In genomic region chr4:98098663-98099062, GRCm38 (mm10) we compare ENCODE assay signal across 14 mouse cellular contexts.
DNase-seq lines count a peak whose midpoint lies in the region; ATAC-seq and TF ChIP-seq lines count a peak whose summit lies in the region.
"Had no signal": no experiment of that assay in that cellular context is flagged by ENCODE, and none has a peak within 500 bp of the region (broad histone marks: within the 10 kb centered on the region; RNA-seq: fewer than 3 reads in every experiment).

No protein-coding gene starts in this region.

- H3K4me3 ChIP-seq in heart, embryonic 14.5 days (ENCODE audit: control insufficient read depth in 1 of 2, insufficient read depth in 1 of 2, low read depth in 1 of 2, low read length in 2 of 2): no peak overlapping the region
- H3K4me3 ChIP-seq in stomach, embryonic 14.5 days (ENCODE audit: low read depth, low read length): no peak overlapping the region
- no peak overlapping the region for H3K4me3 ChIP-seq in stomach, postnatal 0 days (ENCODE audit: low read depth, low read length)
- H3K4me3 ChIP-seq in limb, embryonic 14.5 days (replicated peaks; ENCODE audit: low read length): no peak overlapping the region
- H3K4me3 ChIP-seq in stomach, embryonic 15.5 days (replicated peaks): no peak overlapping the region
- H3K4me3 ChIP-seq: erythroblast, embryonic 14.5 days had no signal

- H3K27ac ChIP-seq in heart, embryonic 14.5 days (replicated peaks in 1 of 2; ENCODE audit: control insufficient read depth in 1 of 2, insufficient read depth in 1 of 2, low read depth in 2 of 2, low read length in 2 of 2): peak overlapping the region; percentile 45 to 55; a peak in 1 of 4 replicates
- H3K27ac ChIP-seq in stomach, embryonic 14.5 days (ENCODE audit: low read length): peak overlapping the region; percentile 15; the same call in 1 of the 2 replicates
- no peak overlapping the region for H3K27ac ChIP-seq in stomach, postnatal 0 days (replicated peaks)
- H3K27ac ChIP-seq in limb, embryonic 14.5 days (replicated peaks; ENCODE audit: low read depth, low read length): no peak overlapping the region
- no peak overlapping the region for H3K27ac ChIP-seq in stomach, embryonic 15.5 days

- H3K4me1 ChIP-seq in heart, embryonic 14.5 days (ENCODE audit: control insufficient read depth in 2 of 2, insufficient read depth in 2 of 2, low read length in 2 of 2): peaks cover 16 to 30% of the 10 kb centered on the region in 2 experiments
- peaks cover 3% of the 10 kb centered on the region; the same call in 1 of the 2 replicates for H3K4me1 ChIP-seq in stomach, embryonic 14.5 days (ENCODE audit: control insufficient read depth, insufficient read depth, low read length)
- no peaks in the 10 kb centered on the region for H3K4me1 ChIP-seq in stomach, postnatal 0 days (replicated peaks; ENCODE audit: control insufficient read depth, insufficient read depth)
- H3K4me1 ChIP-seq in limb, embryonic 14.5 days (ENCODE audit: control insufficient read depth, insufficient read depth, low read length): peaks cover 42% of the 10 kb centered on the region
- 0 out of 2 replicates have a peak, but pooled peaks cover 6% of the 10 kb centered on the region for H3K4me1 ChIP-seq in stomach, embryonic 15.5 days

- ATAC-seq in heart, embryonic 14.5 days (ENCODE audit: insufficient number of reproducible peaks, insufficient read depth, low FRiP score, low read depth): 0 out of 2 replicates have a peak, but pooled peaks have one; percentile 61
- no peak for ATAC-seq in stomach, embryonic 14.5 days (ENCODE audit: insufficient number of reproducible peaks, insufficient read depth, low FRiP score, low read depth)
- ATAC-seq in stomach, postnatal 0 days (ENCODE audit: low FRiP score, low TSS enrichment): no peak
- peak; percentile 28; the same call in 1 of the 2 replicates for ATAC-seq in limb, embryonic 14.5 days (ENCODE audit: low FRiP score, low read depth)
- ATAC-seq in stomach, embryonic 15.5 days (ENCODE audit: insufficient read depth, low FRiP score, low read depth): peak; percentile 66; the same call in 1 of the 2 replicates
- ATAC-seq: inflammation-experienced regulatory T-cells, adult 6 months had no signal

- no peak overlapping the region for H3K4me2 ChIP-seq in heart, embryonic 14.5 days (ENCODE audit: low read length)
- no peak overlapping the region for H3K4me2 ChIP-seq in stomach, embryonic 14.5 days (replicated peaks; ENCODE audit: low read depth, low read length)
- H3K4me2 ChIP-seq in stomach, postnatal 0 days (replicated peaks; ENCODE audit: low read depth): no peak overlapping the region
- H3K4me2 ChIP-seq in limb, embryonic 14.5 days (replicated peaks; ENCODE audit: low read depth, low read length, severe bottlenecking): no peak overlapping the region
- no peak overlapping the region for H3K4me2 ChIP-seq in stomach, embryonic 15.5 days
- H3K4me2 ChIP-seq: lung, embryonic 14.5 days had no signal

- no peak for TF ChIP-seq CTCF in stomach, postnatal 0 days (IDR thresholded peaks at IDR 0.05; ENCODE audit: low read depth)

- TF ChIP-seq EP300 in stomach, postnatal 0 days (optimal IDR thresholded peaks at IDR 0.05): no peak

- no peak overlapping the region for H3K9ac ChIP-seq in heart, embryonic 14.5 days (ENCODE audit: low read length)
- H3K9ac ChIP-seq in stomach, embryonic 14.5 days (replicated peaks; ENCODE audit: low read depth, low read length): no peak overlapping the region
- H3K9ac ChIP-seq in stomach, postnatal 0 days (ENCODE audit: low read length): no peak overlapping the region
- H3K9ac ChIP-seq in limb, embryonic 14.5 days (ENCODE audit: low read depth, low read length, severe bottlenecking): no peak overlapping the region
- no peak overlapping the region for H3K9ac ChIP-seq in stomach, embryonic 15.5 days
- H3K9ac ChIP-seq: lung, embryonic 14.5 days had no signal

- no peak for TF ChIP-seq POLR2A in limb, embryonic 14.5 days (IDR thresholded peaks at IDR 0.05; ENCODE audit: borderline replicate concordance, extremely low read depth, insufficient read depth, insufficient read length)

- no peaks in the 10 kb centered on the region for H3K9me3 ChIP-seq in heart, embryonic 14.5 days (ENCODE audit: control insufficient read depth, low read length)
- no peaks in the 10 kb centered on the region for H3K9me3 ChIP-seq in stomach, embryonic 14.5 days (ENCODE audit: control insufficient read depth, low read depth, low read length)
- no peaks in the 10 kb centered on the region for H3K9me3 ChIP-seq in stomach, postnatal 0 days (ENCODE audit: control insufficient read depth, low read length)
- no peaks in the 10 kb centered on the region for H3K9me3 ChIP-seq in limb, embryonic 14.5 days (ENCODE audit: control insufficient read depth, low read length)
- H3K9me3 ChIP-seq in stomach, embryonic 15.5 days: no peaks in the 10 kb centered on the region

- H3K27me3 ChIP-seq in heart, embryonic 14.5 days (ENCODE audit: control insufficient read depth, insufficient read depth, low read length): no peaks in the 10 kb centered on the region
- no peaks in the 10 kb centered on the region for H3K27me3 ChIP-seq in stomach, embryonic 14.5 days (ENCODE audit: control insufficient read depth, insufficient read depth, low read length)
- no peaks in the 10 kb centered on the region for H3K27me3 ChIP-seq in stomach, postnatal 0 days (ENCODE audit: control insufficient read depth, insufficient read depth, low read length)
- H3K27me3 ChIP-seq in limb, embryonic 14.5 days (ENCODE audit: control insufficient read depth, insufficient read depth, low read length): no peaks in the 10 kb centered on the region
- no peaks in the 10 kb centered on the region for H3K27me3 ChIP-seq in stomach, embryonic 15.5 days (replicated peaks)

- no peaks in the 10 kb centered on the region for H3K36me3 ChIP-seq in heart, embryonic 14.5 days (ENCODE audit: control insufficient read depth, insufficient read depth, low read length)
- H3K36me3 ChIP-seq in stomach, embryonic 14.5 days (ENCODE audit: control insufficient read depth, insufficient read depth, low read length): no peaks in the 10 kb centered on the region; the same call in 1 of the 2 replicates
- no peaks in the 10 kb centered on the region for H3K36me3 ChIP-seq in stomach, postnatal 0 days (ENCODE audit: control insufficient read depth, insufficient read depth, low read length)
- peaks cover 10% of the 10 kb centered on the region; the same call in 1 of the 2 replicates for H3K36me3 ChIP-seq in limb, embryonic 14.5 days (ENCODE audit: control insufficient read depth, insufficient read depth, low read length)
- H3K36me3 ChIP-seq in stomach, embryonic 15.5 days: no peaks in the 10 kb centered on the region

- 4% methylated on average over 1 of the region's 1 CpGs for WGBS in heart, embryonic 14.5 days
- WGBS in stomach, embryonic 14.5 days: 10% methylated on average over 1 of the region's 1 CpGs
- 21% methylated on average over 1 of the region's 1 CpGs for WGBS in stomach, postnatal 0 days
- 27% methylated on average over 1 of the region's 1 CpGs for WGBS in limb, embryonic 14.5 days
- 9% methylated on average over 1 of the region's 1 CpGs for WGBS in stomach, embryonic 15.5 days

- no peak for DNase-seq in heart, postnatal 36 days
- no peak for DNase-seq in stomach, postnatal 0 days (ENCODE audit: low spot score)
- no peak for DNase-seq in limb, embryonic 14.5 days (ENCODE audit: low spot score)
- DNase-seq in gastrocnemius, postnatal 4 days (ENCODE audit: low spot score in 2 of 2): no peak
- DNase-seq in thymus, postnatal 4 days: no peak
- DNase-seq: adrenal gland, adult 8-10 months; gastrocnemius, postnatal 10 days; kidney, postnatal 14 days; lung, embryonic 14.5 days had no signal

- intact Hi-C loops in heart, postnatal 36 days (cut with DNase I): no loop called here

Comparison
In these comparisons a context has a peak if more than half of its experiments do, and no peak if none do; other contexts are left out.
1. ATAC-seq: peak in heart, embryonic 14.5 days (single experiment), limb, embryonic 14.5 days (single experiment) and stomach, embryonic 15.5 days (single experiment); none in stomach, embryonic 14.5 days (single experiment) and stomach, postnatal 0 days (single experiment).
2. H3K27ac ChIP-seq: peak in heart, embryonic 14.5 days (2 of 2) and stomach, embryonic 14.5 days (single experiment); none in stomach, postnatal 0 days (single experiment), limb, embryonic 14.5 days (single experiment) and stomach, embryonic 15.5 days (single experiment).